Mouse (Mus musculus) neural tube, embryonic 11.5 days (tissue): ENCODE measurements around the gene Sh3bp2. TPM values are rescaled to one million over a fixed set of nuclear protein-coding genes. Genes with fewer than 3 reads are reported as not detected.
"Not testable (repeated sequence)": the region's sequence is repeated elsewhere in the genome, so short reads cannot be mapped to it uniquely, and the experiment has no call there.

ENCODE experiments used
- ATAC-seq: fragments of 200-750 bp; cut with Nextera tagmentation; 2 replicates; pipeline ENCODE4 v1.8.0; 2017; ENCODE audit warnings: moderate number of reproducible peaks, mild to moderate bottlenecking, moderate TSS enrichment, moderate library complexity; ENCODE audit not compliant: insufficient read depth, low FRiP score, low TSS enrichment
- DNase-seq: peaks from one replicate; pipeline ENCODE4 v3.0.0-alpha.2; 2015; ENCODE audit warnings: low spot score
- H3K27ac ChIP-seq: fragments of 300-500 bp; sonication (generic); 2 replicates; pipeline ENCODE4 v1.5.1; 2014; ENCODE audit warnings: low read depth, mild to moderate bottlenecking, low read length
- H3K27me3 ChIP-seq: fragments of 300-500 bp; sonication (generic); 2 replicates; pipeline ENCODE4 v1.6.1; 2014; ENCODE audit warnings: mild to moderate bottlenecking, low read length, mixed read lengths; ENCODE audit not compliant: control insufficient read depth, insufficient read depth
- H3K36me3 ChIP-seq: fragments of 300-500 bp; sonication (generic); 2 replicates; pipeline ENCODE4 v1.6.1; 2014; ENCODE audit warnings: mild to moderate bottlenecking, low read length, moderate library complexity, mixed read lengths; ENCODE audit not compliant: control insufficient read depth, insufficient read depth
- H3K4me1 ChIP-seq: fragments of 300-500 bp; sonication (generic); 2 replicates; pipeline ENCODE4 v1.6.1; 2014; ENCODE audit warnings: low read length, mixed read lengths; ENCODE audit not compliant: control insufficient read depth, insufficient read depth
- H3K4me2 ChIP-seq: fragments of 300-500 bp; sonication (generic); 2 replicates; pipeline ENCODE4 v1.6.1; 2014; ENCODE audit warnings: low read depth, mild to moderate bottlenecking, moderate library complexity
- H3K4me3 ChIP-seq: fragments of 300-500 bp; sonication (generic); 2 replicates; pipeline ENCODE4 v1.5.1; 2014; ENCODE audit warnings: low read depth, low read length
- H3K9ac ChIP-seq: fragments of 300-500 bp; sonication (generic); 2 replicates; pipeline ENCODE4 v1.6.1; 2014; ENCODE audit warnings: mild to moderate bottlenecking, low read length
- H3K9me3 ChIP-seq: fragments of 300-500 bp; sonication (generic); 2 replicates; pipeline ENCODE4 v1.6.1; 2016; ENCODE audit warnings: low read length; ENCODE audit not compliant: control insufficient read depth
- WGBS: fragments of 180-500 bp; shearing (Covaris S2); extraction: QIAGEN DNeasy Blood & Tissue Kit; methylation state at CpG from one replicate; pipeline ENCODE4 v1.1.7; 2014; 5-methylcytosine and 5-hydroxymethylcytosine counted together
- polyA plus RNA-seq: library from polyadenylated mRNA; unstranded; fragments of >200 nt; fragmentation: Nextera tagmentation; extraction: Ambion mirVana; gene quantifications from 2 replicates; pipeline ENCODE4 v1.2.1, GENCODE M21; 2014

The Sh3bp2 gene
- polyA plus RNA-seq, 1 experiment from 2014 or later, result 11.5 TPM

GRCm38 (mm10) chr5:34582314-34582675, 56.7 kb downstream of the Sh3bp2 start:
- ATAC-seq, result no peak
- Histone ChIP-seq H3K9ac (no peak overlapping the region), H3K27me3 (no peaks in the 10 kb centered on the region), H3K27ac (no peak overlapping the region), H3K4me3 (no peak overlapping the region), H3K9me3 (no peaks in the 10 kb centered on the region), H3K36me3 (no peaks in the 10 kb centered on the region), H3K4me2 (no peak overlapping the region), H3K4me1 (no peaks in the 10 kb centered on the region)
- DNase-seq, result no peak
- 85% methylated on average over 5 of the region's 5 CpGs for WGBS

- H3K36me3 ChIP-seq, result no peaks in the 10 kb centered on the region
- no peak overlapping the region for H3K4me2 ChIP-seq
- no peaks in the 10 kb centered on the region for H3K4me1 ChIP-seq
- H3K4me3 ChIP-seq, result no peak overlapping the region
- ATAC-seq (no peak), DNase-seq (no peak)
- H3K27ac ChIP-seq, result no peak overlapping the region
- no peaks in the 10 kb centered on the region for H3K9me3 ChIP-seq
- no peaks in the 10 kb centered on the region for H3K27me3 ChIP-seq
- no peak overlapping the region for H3K9ac ChIP-seq
- WGBS, result 79% methylated on average over 5 of the region's 5 CpGs
Observed at GRCm38 (mm10) chr5:34585216-34585615, 59.6 kb downstream of the Sh3bp2 start.

GRCm38 (mm10) chr5:34587881-34588280, 62.2 kb downstream of the Sh3bp2 start:
- no peaks in the 10 kb centered on the region for H3K27me3 ChIP-seq
- 90% methylated on average over 5 of the region's 5 CpGs for WGBS
- no peak overlapping the region for H3K27ac ChIP-seq
- H3K9ac ChIP-seq, result no peak overlapping the region
- no peaks in the 10 kb centered on the region for H3K36me3 ChIP-seq
- ATAC-seq, result no peak
- no peaks in the 10 kb centered on the region for H3K9me3 ChIP-seq
- DNase-seq, result no peak
- no peak overlapping the region for H3K4me3 ChIP-seq
- H3K4me1 ChIP-seq, result no peaks in the 10 kb centered on the region
- H3K4me2 ChIP-seq, result no peak overlapping the region

GRCm38 (mm10) chr5:34590059-34590458, 64.4 kb downstream of the Sh3bp2 start:
- Histone ChIP-seq H3K9me3 (no peaks in the 10 kb centered on the region), H3K4me1 (no peaks in the 10 kb centered on the region), H3K27ac (no peak overlapping the region), H3K4me3 (no peak overlapping the region), H3K27me3 (no peaks in the 10 kb centered on the region), H3K4me2 (no peak overlapping the region), H3K9ac (no peak overlapping the region), H3K36me3 (no peaks in the 10 kb centered on the region)
- no peak for ATAC-seq
- no peak for DNase-seq
- WGBS, result 20% methylated on average over 5 of the region's 5 CpGs

- WGBS, result 46% methylated on average over 4 of the region's 4 CpGs
Observed at GRCm38 (mm10) chr5:34590702-34591101, 65.1 kb downstream of the Sh3bp2 start.

GRCm38 (mm10) chr5:34591388-34592004, 65.9 kb downstream of the Sh3bp2 start:
- H3K27ac ChIP-seq, result no peak overlapping the region
- ATAC-seq (no peak), DNase-seq (no peak)
- H3K4me3 ChIP-seq, result no peak overlapping the region
- H3K36me3 ChIP-seq, result no peaks in the 10 kb centered on the region
- H3K4me1 ChIP-seq, result no peaks in the 10 kb centered on the region
- no peak overlapping the region for H3K4me2 ChIP-seq
- no peaks in the 10 kb centered on the region for H3K27me3 ChIP-seq
- WGBS, result 42% methylated on average over 5 of the region's 5 CpGs
- H3K9ac ChIP-seq, result no peak overlapping the region
- H3K9me3 ChIP-seq, result no peaks in the 10 kb centered on the region

More at GRCm38 (mm10) chr5:34590702-34591101, 65.1 kb downstream of the Sh3bp2 start:
- no peaks in the 10 kb centered on the region for H3K27me3 ChIP-seq
- H3K4me3 ChIP-seq, result no peak overlapping the region
- H3K4me2 ChIP-seq, result no peak overlapping the region
- H3K4me1 ChIP-seq, result no peaks in the 10 kb centered on the region
- ATAC-seq (no peak), DNase-seq (no peak)
- H3K27ac ChIP-seq, result no peak overlapping the region
- no peaks in the 10 kb centered on the region for H3K36me3 ChIP-seq
- H3K9me3 ChIP-seq, result no peaks in the 10 kb centered on the region
- H3K9ac ChIP-seq, result no peak overlapping the region

- WGBS, result 92% methylated on average over 5 of the region's 5 CpGs
- H3K4me1 ChIP-seq, H3K4me2 ChIP-seq, H3K9ac ChIP-seq, DNase-seq, H3K36me3 ChIP-seq, H3K27ac ChIP-seq, H3K9me3 ChIP-seq, H3K4me3 ChIP-seq, ATAC-seq, H3K27me3 ChIP-seq: not testable (repeated sequence)
Observed at GRCm38 (mm10) chr5:34592224-34592623, 66.6 kb downstream of the Sh3bp2 start.

GRCm38 (mm10) chr5:34592666-34593065, 67.0 kb downstream of the Sh3bp2 start:
- Histone ChIP-seq H3K4me3 (no peak overlapping the region), H3K9me3 (no peaks in the 10 kb centered on the region), H3K27me3 (no peaks in the 10 kb centered on the region), H3K27ac (no peak overlapping the region), H3K36me3 (no peaks in the 10 kb centered on the region), H3K9ac (no peak overlapping the region), H3K4me1 (no peaks in the 10 kb centered on the region), H3K4me2 (no peak overlapping the region)
- no peak for ATAC-seq
- 93% methylated on average over 6 of the region's 6 CpGs for WGBS
- no peak for DNase-seq

- no peak overlapping the region for H3K4me2 ChIP-seq
- no peak overlapping the region for H3K4me3 ChIP-seq
- no peak overlapping the region for H3K9ac ChIP-seq
- no peaks in the 10 kb centered on the region for H3K4me1 ChIP-seq
- ATAC-seq (no peak), DNase-seq (no peak)
- no peaks in the 10 kb centered on the region for H3K9me3 ChIP-seq
- H3K27me3 ChIP-seq, result no peaks in the 10 kb centered on the region
- H3K27ac ChIP-seq, result no peak overlapping the region
- whole genome bisulfite sequencing, result 95% methylated on average over 9 of the region's 9 CpGs
- H3K36me3 ChIP-seq, result no peaks in the 10 kb centered on the region
Observed at GRCm38 (mm10) chr5:34593202-34593727, 67.6 kb downstream of the Sh3bp2 start.
